In genomic region chr15:102202971-102203834, GRCm38 (mm10) we compare ENCODE assay signal across 8 mouse cellular contexts. TPM values are rescaled to one million over a fixed set of nuclear protein-coding genes. Genes with fewer than 3 reads are reported as not detected.
DNase-seq lines count a peak whose midpoint lies in the region; ATAC-seq and TF ChIP-seq lines count a peak whose summit lies in the region.

TSS of gene Zfp740 (plus strand) at chr15:102203249.

- DNase-seq in ES-CJ7 (ENCODE audit: low read depth, low spot score), result peak; percentile 95
- peak; percentile 96 for DNase-seq in cerebellum, adult 11 months
- peak; percentile 93 for DNase-seq in heart, postnatal 25 days (ENCODE audit: low spot score)
- DNase-seq in layer of hippocampus, adult 18-20 months (ENCODE audit: low spot score in 2 of 2), result peak; percentile 94 to 96
- DNase-seq in lung, adult 2 months, result peak; percentile 90
- peak; percentile 97 for DNase-seq in thymus, adult 18-20 months

- peak; percentile 53; the same call in 1 of the 2 replicates for TF ChIP-seq POLR2A in lung, adult 2 months (IDR thresholded peaks at IDR 0.05; ENCODE audit: borderline replicate concordance, extremely low read depth, low read depth, low read length)

- WGBS in forebrain, embryonic 15.5 days, result under 1% methylated on average over 57 of the region's 68 CpGs
- under 1% methylated on average over 62 of the region's 68 CpGs for WGBS in lung, adult 2 months

- peaks cover 12% of the 10 kb centered on the region for H3K36me3 ChIP-seq in forebrain, embryonic 15.5 days

- peak; percentile 97 for ATAC-seq in forebrain, embryonic 15.5 days (replicated peaks)
- ATAC-seq in neutrophil, adult 5-6 weeks (ENCODE audit: extremely low read depth, insufficient number of reproducible peaks, low FRiP score, poor library complexity, severe bottlenecking), result peak; percentile 86

- H3K4me3 ChIP-seq in forebrain, embryonic 15.5 days, result peak within 1 kb of the TSS; percentile 85
- H3K4me3 ChIP-seq in lung, adult 2 months (replicated peaks; ENCODE audit: extremely low read depth, low read depth, low read length), result peak within 1 kb of the TSS; percentile 86

- peak within 1 kb of the TSS; percentile 99 for H3K27ac ChIP-seq in forebrain, embryonic 15.5 days (replicated peaks)

- H3K9ac ChIP-seq in forebrain, embryonic 15.5 days (replicated peaks), result peak within 1 kb of the TSS; percentile 89

- no peaks in the 10 kb centered on the region for H3K9me3 ChIP-seq in forebrain, embryonic 15.5 days

- no peak for TF ChIP-seq CTCF in lung, adult 2 months (IDR thresholded peaks at IDR 0.05; ENCODE audit: insufficient read depth, low read length)

- intact Hi-C loops in heart, postnatal 25 days (cut with DNase I), result no loop called here

- peak within 1 kb of the TSS; percentile 61 for H3K4me2 ChIP-seq in forebrain, embryonic 15.5 days (replicated peaks)

- H3K4me1 ChIP-seq in forebrain, embryonic 15.5 days, result peaks cover 45% of the 10 kb centered on the region
- peaks cover 29% of the 10 kb centered on the region for H3K4me1 ChIP-seq in lung, adult 2 months (ENCODE audit: control insufficient read depth, insufficient read depth, low read length)

- no peaks in the 10 kb centered on the region for H3K27me3 ChIP-seq in forebrain, embryonic 15.5 days

RNA-seq across cellular contexts. Expression of gene Zfp740, which starts in this region (rescaled TPM):
- 90.6 and 94.0 TPM in 2 replicates for polyA plus RNA-seq in forebrain, embryonic 15.5 days (2015; fragmentation: Nextera tagmentation; extraction: Ambion mirVana)
- total RNA-seq in heart, postnatal 25 days (2021), result 10 to 100 TPM; 34.0 to 35.2 TPM
- total RNA-seq in layer of hippocampus, adult 18-20 months (2021), result 10 to 100 TPM; 66.1 to 71.8 TPM
- 25.8 and 46.6 TPM in 2 replicates for polyA plus RNA-seq in lung, adult 2 months (2012; rRNA removed)
- 118 and 120 TPM in 2 replicates for total RNA-seq in neutrophil, adult 5-6 weeks (2017)

Comparison
In these comparisons a context has a peak if more than half of its experiments do, and no peak if none do; other contexts are left out.
1. Peak in every context shown above with its lines: DNase-seq, ATAC-seq, H3K4me3 ChIP-seq and H3K27ac ChIP-seq.